Mouse (Mus musculus) midbrain, embryonic 11.5 days (tissue): ENCODE results near the gene Sv2b. TPM values are rescaled to one million over a fixed set of nuclear protein-coding genes. Genes with fewer than 3 reads are reported as not detected.

Experiments
- ATAC-seq: fragments of 200-750 bp; cut with Nextera tagmentation; 2 replicates; pipeline ENCODE4 v1.8.0; 2017; ENCODE audit warnings: moderate TSS enrichment, moderate library complexity; ENCODE audit not compliant: low FRiP score
- DNase-seq: peaks from one replicate; pipeline ENCODE4 v3.0.0; 2015; ENCODE audit warnings: low spot score; ENCODE audit errors: missing footprints
- H3K27ac ChIP-seq: fragments of 300-500 bp; sonication (generic); 2 replicates; pipeline ENCODE4 v1.5.1; 2014; ENCODE audit warnings: low read depth, low read length
- H3K27me3 ChIP-seq: fragments of 300-500 bp; sonication (generic); 2 replicates; pipeline ENCODE4 v1.6.1; 2014; ENCODE audit warnings: mild to moderate bottlenecking, low read length, moderate library complexity, mixed read lengths; ENCODE audit not compliant: control insufficient read depth, insufficient read depth
- H3K36me3 ChIP-seq: fragments of 300-500 bp; sonication (generic); 2 replicates; pipeline ENCODE4 v1.6.1; 2014; ENCODE audit warnings: mild to moderate bottlenecking, low read length, moderate library complexity, mixed read lengths; ENCODE audit not compliant: control insufficient read depth, insufficient read depth
- H3K4me1 ChIP-seq: fragments of 300-500 bp; sonication (generic); 2 replicates; pipeline ENCODE4 v1.6.1; 2014; ENCODE audit warnings: low read length; ENCODE audit not compliant: control insufficient read depth, insufficient read depth
- H3K4me2 ChIP-seq: fragments of 300-500 bp; sonication (generic); 2 replicates; pipeline ENCODE4 v1.6.1; 2014; ENCODE audit warnings: mild to moderate bottlenecking, moderate library complexity
- H3K4me3 ChIP-seq: fragments of 300-500 bp; sonication (generic); 2 replicates; pipeline ENCODE4 v1.5.1; 2014; ENCODE audit warnings: low read depth, low read length
- H3K9ac ChIP-seq: fragments of 300-500 bp; sonication (generic); 2 replicates; pipeline ENCODE4 v1.6.1; 2014; ENCODE audit warnings: low read length
- H3K9me3 ChIP-seq: fragments of 300-500 bp; sonication (generic); 2 replicates; pipeline ENCODE4 v1.6.1; 2016; ENCODE audit warnings: low read length; ENCODE audit not compliant: control insufficient read depth
- WGBS: fragments of 180-500 bp; shearing (Covaris S2); extraction: QIAGEN DNeasy Blood & Tissue Kit; methylation state at CpG from one replicate; pipeline ENCODE4 v1.1.7; 2014; 5-methylcytosine and 5-hydroxymethylcytosine counted together
- polyA plus RNA-seq: library from polyadenylated mRNA; unstranded; fragments of >200 nt; fragmentation: Nextera tagmentation; extraction: Ambion mirVana; gene quantifications from 2 replicates; pipeline ENCODE4 v1.2.1, GENCODE M21; 2014

Sv2b gene
- polyA plus RNA-seq: 1.8 and 2.3 TPM in 2 replicates

GRCm38 (mm10) chr7:75308457-75309312 is at the start of gene Sv2b:
Gene Sv2b (minus strand): TSS chr7:75309262.
- no peaks in the 10 kb centered on the region for H3K36me3 ChIP-seq
- H3K4me1 ChIP-seq: peaks cover 6% of the 10 kb centered on the region
- peaks cover 34% of the 10 kb centered on the region for H3K27me3 ChIP-seq
- DNase-seq (peak; percentile 94), ATAC-seq (peak; percentile 61)
- H3K9me3 ChIP-seq: no peaks in the 10 kb centered on the region
- 1% methylated on average over 46 of the region's 46 CpGs for WGBS
- peak within 1 kb of the TSS; percentile 48 for H3K4me3 ChIP-seq
- H3K27ac ChIP-seq: no peak within 1 kb of the TSS
- H3K9ac ChIP-seq: peak within 1 kb of the TSS; percentile 59
- peak within 1 kb of the TSS; percentile 95 for H3K4me2 ChIP-seq

- H3K9me3 ChIP-seq: no peaks in the 10 kb centered on the region
- no peak for ATAC-seq
- H3K9ac ChIP-seq: no peak overlapping the region
- no peaks in the 10 kb centered on the region for H3K36me3 ChIP-seq
- no peak overlapping the region for H3K27ac ChIP-seq
- H3K4me3 ChIP-seq: no peak overlapping the region
- H3K4me1 ChIP-seq: no peaks in the 10 kb centered on the region
- 44% methylated on average over 4 of the region's 4 CpGs for WGBS
- peak; percentile 68 for DNase-seq
- H3K4me2 ChIP-seq: no peak overlapping the region
- H3K27me3 ChIP-seq: no peaks in the 10 kb centered on the region
Observed at GRCm38 (mm10) chr7:75358284-75358851, 49.3 kb upstream of the Sv2b start.

- WGBS: 81% methylated on average over 2 of the region's 2 CpGs
- H3K9me3 ChIP-seq: no peaks in the 10 kb centered on the region
- H3K4me1 ChIP-seq: no peaks in the 10 kb centered on the region
- H3K4me2 ChIP-seq: no peak overlapping the region
- H3K36me3 ChIP-seq: no peaks in the 10 kb centered on the region
- H3K27ac ChIP-seq: no peak overlapping the region
- no peaks in the 10 kb centered on the region for H3K27me3 ChIP-seq
- no peak overlapping the region for H3K9ac ChIP-seq
- H3K4me3 ChIP-seq: no peak overlapping the region
- DNase-seq (no peak), ATAC-seq (no peak)
Observed at GRCm38 (mm10) chr7:75355521-75355920, 46.5 kb upstream of the Sv2b start.

- Histone ChIP-seq H3K9ac (no peak overlapping the region), H3K36me3 (no peaks in the 10 kb centered on the region), H3K9me3 (no peaks in the 10 kb centered on the region), H3K4me1 (no peaks in the 10 kb centered on the region), H3K27me3 (no peaks in the 10 kb centered on the region), H3K27ac (no peak overlapping the region), H3K4me3 (no peak overlapping the region), H3K4me2 (no peak overlapping the region)
- ATAC-seq (no peak), DNase-seq (peak; percentile 31)
- WGBS: 59% methylated on average over 1 of the region's 1 CpGs
Observed at GRCm38 (mm10) chr7:75352777-75353374, 43.8 kb upstream of the Sv2b start.

- DNase-seq: peak; percentile 35
- no peak for ATAC-seq
- Histone ChIP-seq H3K4me2 (no peak overlapping the region), H3K27me3 (no peaks in the 10 kb centered on the region), H3K9ac (no peak overlapping the region), H3K36me3 (no peaks in the 10 kb centered on the region), H3K9me3 (no peaks in the 10 kb centered on the region), H3K4me1 (no peaks in the 10 kb centered on the region), H3K4me3 (no peak overlapping the region), H3K27ac (no peak overlapping the region)
- 80% methylated on average over 2 of the region's 2 CpGs for WGBS
Observed at GRCm38 (mm10) chr7:75350172-75350571, 41.1 kb upstream of the Sv2b start.

- Histone ChIP-seq H3K4me3 (no peak overlapping the region), H3K27me3 (no peaks in the 10 kb centered on the region), H3K36me3 (no peaks in the 10 kb centered on the region), H3K9me3 (no peaks in the 10 kb centered on the region), H3K4me2 (no peak overlapping the region), H3K4me1 (no peaks in the 10 kb centered on the region; the same call in none of the 2 replicates), H3K27ac (no peak overlapping the region), H3K9ac (no peak overlapping the region)
- WGBS: 49% methylated on average over 3 of the region's 3 CpGs
- DNase-seq (no peak), ATAC-seq (no peak)
Observed at GRCm38 (mm10) chr7:75332311-75332710, 23.2 kb upstream of the Sv2b start.

- Histone ChIP-seq H3K27me3 (no peaks in the 10 kb centered on the region), H3K4me1 (no peaks in the 10 kb centered on the region; the same call in none of the 2 replicates), H3K27ac (no peak overlapping the region; the same call in 1 of the 2 replicates), H3K36me3 (no peaks in the 10 kb centered on the region), H3K4me3 (no peak overlapping the region), H3K9me3 (no peaks in the 10 kb centered on the region), H3K4me2 (no peak overlapping the region), H3K9ac (no peak overlapping the region)
- DNase-seq (peak; percentile 78), ATAC-seq (no peak)
- WGBS: 73% methylated on average over 3 of the region's 3 CpGs
Observed at GRCm38 (mm10) chr7:75329740-75330142, 20.7 kb upstream of the Sv2b start.

- no peak overlapping the region for H3K4me2 ChIP-seq
- DNase-seq (peak; percentile 73), ATAC-seq (peak; percentile 76; the same call in 1 of the 2 replicates)
- 69% methylated on average over 3 of the region's 3 CpGs for WGBS
- H3K9me3 ChIP-seq: no peaks in the 10 kb centered on the region
- no peaks in the 10 kb centered on the region for H3K27me3 ChIP-seq
- H3K4me3 ChIP-seq: no peak overlapping the region
- H3K27ac ChIP-seq: no peak overlapping the region
- no peak overlapping the region for H3K9ac ChIP-seq
- H3K36me3 ChIP-seq: no peaks in the 10 kb centered on the region
- no peaks in the 10 kb centered on the region; the same call in none of the 2 replicates for H3K4me1 ChIP-seq
Observed at GRCm38 (mm10) chr7:75328721-75329362, 19.8 kb upstream of the Sv2b start.
